Mouse (Mus musculus): ENCODE measurements around the gene Klhl35. TPM values are rescaled to one million over a fixed set of nuclear protein-coding genes. Genes with fewer than 3 reads are reported as not detected.

The Klhl35 gene
- polyA plus RNA-seq, 1 experiment from 2014 or later, result 39.2 TPM

DNA sequence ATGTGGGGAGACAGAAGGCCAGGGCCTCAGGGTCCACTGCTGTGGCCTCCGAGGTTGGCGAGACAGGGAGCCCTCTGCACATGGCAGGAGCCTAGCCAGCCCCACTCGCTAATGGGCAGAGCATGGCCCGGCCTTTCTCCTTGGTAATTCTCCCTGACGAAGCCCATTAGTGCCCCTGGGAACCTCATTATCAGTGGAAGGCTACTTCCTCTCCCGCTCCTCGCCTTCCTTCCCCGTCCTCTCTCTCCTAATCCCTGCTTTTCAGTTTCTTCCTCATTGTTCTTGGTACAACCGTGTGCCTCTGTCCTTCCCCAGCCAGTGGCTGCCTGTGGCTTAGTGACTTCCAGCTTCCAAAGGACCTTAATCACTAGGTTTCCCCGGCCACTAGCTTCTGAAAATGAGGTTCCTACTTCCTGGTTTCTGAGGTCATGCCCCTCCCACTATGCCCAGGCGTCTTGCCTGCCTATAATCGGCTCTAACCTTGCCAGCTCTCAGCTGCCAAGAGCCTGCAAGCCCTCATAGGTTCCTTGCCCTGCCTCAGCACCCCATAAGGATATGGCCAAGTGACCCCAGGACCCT lies 31.0 kb upstream of the Klhl35 start:
- Histone ChIP-seq H3K9ac (no peak overlapping the region), H3K36me3 (0 out of 2 replicates have a peak, but pooled peaks cover 8% of the 10 kb centered on the region), H3K27ac (no peak overlapping the region), H3K27me3 (no peaks in the 10 kb centered on the region), H3K4me2 (replicated peaks) (no peak overlapping the region), H3K4me1 (peaks cover 34% of the 10 kb centered on the region), H3K9me3 (replicated peaks) (no peaks in the 10 kb centered on the region), H3K4me3 (no peak overlapping the region)
- ATAC-seq (ENCODE audit: low FRiP score), result no peak
- 48% methylated on average over 12 of the region's 12 CpGs for WGBS

GRCm38 (mm10) chr7:99436530-99436929 lies 29.3 kb upstream of the Klhl35 start:
- ATAC-seq (ENCODE audit: low FRiP score), result no peak
- Histone ChIP-seq H3K4me2 (replicated peaks) (no peak overlapping the region), H3K9ac (no peak overlapping the region), H3K27ac (peak overlapping the region; percentile 41; the same call in 1 of the 2 replicates), H3K27me3 (no peaks in the 10 kb centered on the region), H3K4me3 (no peak overlapping the region), H3K4me1 (peaks cover 41% of the 10 kb centered on the region), H3K9me3 (replicated peaks) (no peaks in the 10 kb centered on the region), H3K36me3 (0 out of 2 replicates have a peak, but pooled peaks cover 8% of the 10 kb centered on the region)
- WGBS, result 2% methylated on average over 4 of the region's 4 CpGs

DNA sequence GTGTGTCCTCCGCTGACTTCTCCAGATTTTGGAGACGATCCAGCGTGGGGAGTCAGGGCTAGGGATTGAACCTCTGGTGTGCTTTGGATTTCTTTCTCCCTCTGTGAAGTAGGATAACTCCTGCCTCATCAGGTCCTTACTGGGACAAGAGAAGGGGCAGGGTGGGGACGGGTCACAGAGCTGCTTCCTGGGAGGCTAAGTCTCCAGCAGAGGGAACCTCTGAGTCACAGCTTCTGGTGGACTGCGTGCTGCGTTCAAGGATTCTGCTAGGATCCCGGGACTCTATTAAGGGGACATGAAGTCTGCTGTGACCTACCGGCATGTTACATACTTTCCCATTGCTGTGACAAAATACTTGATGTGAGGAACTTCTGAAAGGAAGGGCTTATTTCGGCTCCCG lies 26.9 kb upstream of the Klhl35 start:
- no peaks in the 10 kb centered on the region for H3K27me3 ChIP-seq
- no peak overlapping the region for H3K4me3 ChIP-seq
- 72% methylated on average over 10 of the region's 10 CpGs for WGBS
- no peak overlapping the region for H3K9ac ChIP-seq
- no peak overlapping the region for H3K4me2 ChIP-seq (replicated peaks)
- no peak for ATAC-seq (ENCODE audit: low FRiP score)
- H3K9me3 ChIP-seq (replicated peaks), result no peaks in the 10 kb centered on the region
- H3K4me1 ChIP-seq, result peaks cover 41% of the 10 kb centered on the region
- 0 out of 2 replicates have a peak, but pooled peaks cover 8% of the 10 kb centered on the region for H3K36me3 ChIP-seq
- H3K27ac ChIP-seq, result no peak overlapping the region

DNA sequence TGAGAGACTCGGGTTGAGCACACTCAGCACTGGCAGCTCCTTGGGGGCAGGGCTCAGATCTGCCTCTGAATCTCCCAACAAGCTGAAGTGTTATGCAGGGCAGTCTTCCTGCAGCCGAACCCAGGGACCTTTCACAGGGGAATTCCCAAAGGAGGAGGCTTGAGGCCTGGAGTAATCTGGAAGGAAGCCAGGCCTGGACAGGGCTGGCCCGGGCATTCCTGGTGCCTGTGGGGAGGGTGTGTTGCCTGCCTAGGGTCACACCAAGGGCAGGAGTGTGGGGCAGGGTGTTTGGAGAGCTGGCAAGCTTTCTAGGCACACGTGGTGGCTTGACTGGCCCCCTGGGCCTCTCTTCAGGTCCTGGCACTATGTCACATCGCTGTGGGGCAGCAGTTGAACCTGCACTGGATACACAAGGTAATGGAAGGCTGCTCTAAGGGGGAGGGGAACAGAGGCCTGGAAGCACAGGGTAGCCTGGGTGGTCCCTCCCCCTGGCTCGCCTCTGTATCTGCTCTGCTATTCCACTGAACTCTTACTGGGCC lies 24.2 kb upstream of the Klhl35 start:
- ATAC-seq (ENCODE audit: low FRiP score), result no peak
- no peak overlapping the region for H3K4me2 ChIP-seq (replicated peaks)
- H3K4me3 ChIP-seq, result no peak overlapping the region
- no peaks in the 10 kb centered on the region for H3K27me3 ChIP-seq
- H3K9ac ChIP-seq, result no peak overlapping the region
- peak overlapping the region; percentile 58; the same call in 1 of the 2 replicates for H3K27ac ChIP-seq
- H3K9me3 ChIP-seq (replicated peaks), result no peaks in the 10 kb centered on the region
- peaks cover 34% of the 10 kb centered on the region for H3K4me1 ChIP-seq
- 0 out of 2 replicates have a peak, but pooled peaks cover 12% of the 10 kb centered on the region for H3K36me3 ChIP-seq
- 10% methylated on average over 6 of the region's 6 CpGs for WGBS

DNA sequence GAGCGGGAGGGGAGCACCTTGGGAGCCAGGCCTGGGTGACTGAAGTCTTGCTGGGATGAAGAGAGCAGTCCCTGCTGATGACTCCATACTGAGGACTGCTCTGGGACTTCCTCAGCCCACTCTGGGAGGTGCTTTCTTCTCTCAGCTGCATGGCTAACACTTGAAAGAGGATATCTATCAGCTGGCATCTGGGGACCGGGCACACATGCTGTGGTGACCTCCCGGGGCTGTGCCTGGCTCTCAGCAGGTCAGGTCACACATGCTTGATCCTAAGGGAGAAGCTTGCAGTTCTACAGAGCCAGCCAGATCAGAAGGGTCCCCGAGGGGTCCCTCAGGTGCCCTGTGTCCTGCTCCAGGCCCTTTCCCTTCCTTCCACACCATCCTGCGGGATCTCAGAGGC lies 22.6 kb upstream of the Klhl35 start:
- ATAC-seq (ENCODE audit: low FRiP score), result no peak
- Histone ChIP-seq H3K36me3 (peaks cover 13% of the 10 kb centered on the region; the same call in 1 of the 2 replicates), H3K4me3 (no peak overlapping the region), H3K9me3 (replicated peaks) (no peaks in the 10 kb centered on the region), H3K27me3 (no peaks in the 10 kb centered on the region), H3K4me2 (replicated peaks) (no peak overlapping the region), H3K4me1 (peaks cover 38% of the 10 kb centered on the region), H3K27ac (no peak overlapping the region), H3K9ac (no peak overlapping the region)
- 42% methylated on average over 5 of the region's 5 CpGs for WGBS

GRCm38 (mm10) chr7:99444012-99444411 lies 21.8 kb upstream of the Klhl35 start:
- no peak for ATAC-seq (ENCODE audit: low FRiP score)
- WGBS, result 68% methylated on average over 6 of the region's 6 CpGs
- Histone ChIP-seq H3K27me3 (no peaks in the 10 kb centered on the region), H3K27ac (no peak overlapping the region), H3K4me2 (replicated peaks) (no peak overlapping the region), H3K4me1 (peaks cover 47% of the 10 kb centered on the region), H3K4me3 (no peak overlapping the region), H3K9me3 (replicated peaks) (no peaks in the 10 kb centered on the region), H3K36me3 (peaks cover 15% of the 10 kb centered on the region; the same call in 1 of the 2 replicates), H3K9ac (no peak overlapping the region)

GRCm38 (mm10) chr7:99445833-99446232 lies 20.0 kb upstream of the Klhl35 start:
- Histone ChIP-seq H3K4me2 (replicated peaks) (no peak overlapping the region), H3K9ac (no peak overlapping the region), H3K27ac (peak overlapping the region; percentile 12; the same call in 1 of the 2 replicates), H3K36me3 (peaks cover 8% of the 10 kb centered on the region; the same call in 1 of the 2 replicates), H3K4me1 (peaks cover 62% of the 10 kb centered on the region), H3K4me3 (no peak overlapping the region), H3K27me3 (no peaks in the 10 kb centered on the region), H3K9me3 (replicated peaks) (no peaks in the 10 kb centered on the region)
- ATAC-seq (ENCODE audit: low FRiP score), result no peak
- WGBS, result 77% methylated on average over 2 of the region's 2 CpGs

GRCm38 (mm10) chr7:99447323-99447722 lies 18.5 kb upstream of the Klhl35 start:
- H3K9ac ChIP-seq, result no peak overlapping the region
- no peaks in the 10 kb centered on the region for H3K27me3 ChIP-seq
- H3K9me3 ChIP-seq (replicated peaks), result no peaks in the 10 kb centered on the region
- no peak overlapping the region for H3K4me2 ChIP-seq (replicated peaks)
- no peak for ATAC-seq (ENCODE audit: low FRiP score)
- H3K36me3 ChIP-seq, result peaks cover 8% of the 10 kb centered on the region; the same call in 1 of the 2 replicates
- H3K4me3 ChIP-seq, result no peak overlapping the region
- H3K27ac ChIP-seq, result 0 out of 2 replicates have a peak overlapping the region, but pooled peaks have one; percentile 12
- WGBS, result 48% methylated on average over 5 of the region's 5 CpGs
- H3K4me1 ChIP-seq, result peaks cover 49% of the 10 kb centered on the region

DNA sequence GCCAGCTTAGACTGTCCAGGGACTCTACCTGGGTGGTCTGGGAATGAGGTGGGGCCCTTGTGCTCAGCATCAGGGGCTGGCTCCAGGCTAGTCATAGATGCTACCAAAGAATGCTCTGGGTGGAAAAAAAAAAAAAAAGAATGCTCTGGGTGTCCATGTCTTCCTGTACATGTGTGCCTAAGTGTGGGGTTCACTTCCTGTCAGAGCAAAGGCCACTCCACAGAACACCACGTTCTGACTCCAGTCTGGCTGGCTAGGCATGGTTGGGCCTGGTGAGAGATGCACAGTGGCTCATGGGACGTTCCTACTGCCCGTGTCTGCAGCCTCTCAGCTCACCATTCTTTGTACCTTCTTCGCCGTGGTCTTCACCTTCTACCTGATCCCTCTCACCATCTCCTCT lies 17.2 kb upstream of the Klhl35 start:
- 0 out of 2 replicates have a peak overlapping the region, but pooled peaks have one; percentile 27 for H3K9ac ChIP-seq
- WGBS, result 70% methylated on average over 5 of the region's 5 CpGs

GRCm38 (mm10) chr7:99449063-99449462 lies 16.7 kb upstream of the Klhl35 start:
- Histone ChIP-seq H3K4me2 (replicated peaks) (no peak overlapping the region), H3K9me3 (replicated peaks) (no peaks in the 10 kb centered on the region), H3K27ac (peak overlapping the region; percentile 76), H3K4me3 (no peak overlapping the region), H3K27me3 (no peaks in the 10 kb centered on the region), H3K4me1 (peaks cover 40% of the 10 kb centered on the region), H3K36me3 (peaks cover 15% of the 10 kb centered on the region; the same call in 1 of the 2 replicates), H3K9ac (0 out of 2 replicates have a peak overlapping the region, but pooled peaks have one; percentile 32)
- WGBS, result 57% methylated on average over 8 of the region's 8 CpGs
- no peak for ATAC-seq (ENCODE audit: low FRiP score)

More for the DNA sequence above, 17.2 kb upstream of the Klhl35 start:
- Histone ChIP-seq H3K4me3 (no peak overlapping the region), H3K9me3 (replicated peaks) (no peaks in the 10 kb centered on the region), H3K4me1 (peaks cover 40% of the 10 kb centered on the region), H3K4me2 (replicated peaks) (no peak overlapping the region), H3K27ac (peak overlapping the region; percentile 76), H3K36me3 (peaks cover 10% of the 10 kb centered on the region; the same call in 1 of the 2 replicates), H3K27me3 (no peaks in the 10 kb centered on the region)
- ATAC-seq (ENCODE audit: low FRiP score), result no peak

DNA sequence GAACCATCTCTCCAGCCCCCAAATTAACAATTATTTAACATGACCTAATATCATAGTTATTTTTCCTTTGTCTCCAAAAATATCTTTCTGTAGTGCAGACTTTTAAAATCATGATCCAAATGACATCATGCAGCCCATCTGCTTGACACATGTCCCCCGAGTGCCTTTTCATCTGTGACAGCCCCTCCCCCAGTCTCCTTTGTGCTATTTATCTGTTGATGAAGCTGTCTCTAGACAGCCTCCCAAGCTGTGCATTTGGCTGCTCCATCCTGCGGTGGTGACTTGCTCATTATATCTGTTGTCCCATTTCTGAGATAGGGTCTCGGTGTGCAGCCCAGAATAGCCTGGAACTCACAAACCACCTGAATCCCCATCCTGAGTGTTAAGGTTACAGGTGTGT lies 16.1 kb upstream of the Klhl35 start:
- peak; percentile 14; the same call in 1 of the 2 replicates for ATAC-seq (ENCODE audit: low FRiP score)
- Histone ChIP-seq H3K36me3 (peaks cover 17% of the 10 kb centered on the region; the same call in 1 of the 2 replicates), H3K27ac (peak overlapping the region; percentile 76), H3K4me2 (replicated peaks) (no peak overlapping the region), H3K4me1 (peaks cover 40% of the 10 kb centered on the region), H3K9ac (no peak overlapping the region), H3K9me3 (replicated peaks) (no peaks in the 10 kb centered on the region), H3K4me3 (no peak overlapping the region), H3K27me3 (no peaks in the 10 kb centered on the region)
- WGBS, result 21% methylated on average over 3 of the region's 3 CpGs

GRCm38 (mm10) chr7:99450703-99451102 lies 15.1 kb upstream of the Klhl35 start:
- peaks cover 17% of the 10 kb centered on the region; the same call in 1 of the 2 replicates for H3K36me3 ChIP-seq
- ATAC-seq (ENCODE audit: low FRiP score), result peak; percentile 30
- 2% methylated on average over 3 of the region's 3 CpGs for WGBS
- H3K9ac ChIP-seq, result no peak overlapping the region
- peaks cover 37% of the 10 kb centered on the region for H3K4me1 ChIP-seq
- H3K9me3 ChIP-seq (replicated peaks), result no peaks in the 10 kb centered on the region
- H3K27ac ChIP-seq, result no peak overlapping the region
- H3K4me3 ChIP-seq, result no peak overlapping the region
- no peaks in the 10 kb centered on the region for H3K27me3 ChIP-seq
- no peak overlapping the region for H3K4me2 ChIP-seq (replicated peaks)

All from hindbrain, embryonic 12.5 days (tissue).